Comparison of ENCODE assay signal across 31 mouse cellular contexts in the genomic region with DNA sequence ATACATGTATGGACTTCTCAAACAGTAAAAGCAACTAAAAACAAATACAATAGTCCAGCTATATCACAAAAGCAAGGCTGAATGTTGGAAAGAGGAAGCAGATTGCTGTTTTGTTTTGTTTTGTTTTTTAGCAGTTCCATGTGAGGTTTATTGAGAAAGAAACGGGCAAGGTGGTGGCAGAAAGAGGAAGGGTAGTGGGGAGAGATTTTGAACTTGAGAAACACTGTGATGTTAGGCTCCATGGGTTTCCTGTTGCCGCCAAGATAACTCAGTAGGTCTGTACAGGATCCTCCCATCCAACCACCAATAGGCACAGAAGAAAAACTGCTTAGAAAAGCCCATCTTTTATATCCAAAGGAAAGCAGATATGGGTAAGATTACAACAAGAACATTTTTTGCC.
DNase-seq lines count a peak whose midpoint lies in the region; ATAC-seq and TF ChIP-seq lines count a peak whose summit lies in the region.
"Had no signal": no experiment of that assay in that cellular context is flagged by ENCODE, and none has a peak within 500 bp of the region (broad histone marks: within the 10 kb centered on the region; RNA-seq: fewer than 3 reads in every experiment).

No protein-coding gene starts in this region.

- no peak for TF ChIP-seq CTCF in MEL (IDR thresholded peaks at IDR 0.05 in 2 of 3, conservative IDR thresholded peaks at IDR 0.05 in 1 of 3; ENCODE audit: control insufficient read depth in 1 of 3, insufficient read depth in 1 of 3, low read depth in 2 of 3, low read length in 3 of 3, poor library complexity in 1 of 3, severe bottlenecking in 1 of 3)
- TF ChIP-seq CTCF in gastrocnemius, adult 2 months (IDR thresholded peaks at IDR 0.05), result no peak

- no peaks in the 10 kb centered on the region for H3K36me3 ChIP-seq in MEL (ENCODE audit: control insufficient read depth in 1 of 2, insufficient read depth in 2 of 2, low read length in 2 of 2)
- H3K36me3 ChIP-seq: embryonic facial prominence, embryonic 10.5 days; embryonic facial prominence, embryonic 13.5 days; forebrain, embryonic 10.5 days; G1E; heart, embryonic 12.5 days; heart, embryonic 15.5 days; hindbrain, embryonic 12.5 days; hindbrain, embryonic 15.5 days; intestine, embryonic 15.5 days had no signal

- intact Hi-C loops in gastrocnemius, adult 2 months (cut with DNase I), result no loop called here

- no peak overlapping the region for H3K4me3 ChIP-seq in MEL (ENCODE audit: control insufficient read depth in 1 of 2, insufficient read depth in 1 of 2, low read depth in 2 of 2, low read length in 2 of 2)
- no peak overlapping the region for H3K4me3 ChIP-seq in gastrocnemius, adult 2 months
- H3K4me3 ChIP-seq: embryonic facial prominence, embryonic 10.5 days; embryonic facial prominence, embryonic 13.5 days; forebrain, embryonic 10.5 days; forebrain, embryonic 13.5 days; heart, embryonic 12.5 days; heart, embryonic 15.5 days; hindbrain, embryonic 12.5 days; hindbrain, embryonic 15.5 days; intestine, embryonic 15.5 days had no signal

- ATAC-seq in granulocyte monocyte progenitor cell, adult 5-6 weeks (replicated peaks; ENCODE audit: poor library complexity, severe bottlenecking), result peak; percentile 100
- peak; percentile 100 for ATAC-seq in megakaryocyte progenitor cell, adult 5-6 weeks (replicated peaks; ENCODE audit: poor library complexity)
- no peak for ATAC-seq in erythroblast, adult 5-6 weeks (replicated peaks; ENCODE audit: low FRiP score, poor library complexity, severe bottlenecking)
- ATAC-seq: activated CD4-positive, CD25-positive, alpha-beta regulatory T cell, adult 4 months; forebrain, embryonic 13.5 days; forebrain, embryonic 16.5 days; intestine, embryonic 15.5 days had no signal

- TF ChIP-seq POLR2A in MEL (IDR thresholded peaks at IDR 0.05; ENCODE audit: control insufficient read depth in 1 of 2, insufficient read depth in 1 of 2, low read depth in 1 of 2, low read length in 2 of 2, poor library complexity in 1 of 2), result no peak

- H3K79me2 ChIP-seq in MEL (ENCODE audit: control insufficient read depth, insufficient read depth, low read length, poor library complexity), result no peaks in the 10 kb centered on the region

- no peak for TF ChIP-seq RAD21 in MEL (IDR thresholded peaks at IDR 0.05; ENCODE audit: low read depth, low read length)

- no peak overlapping the region for H3K27ac ChIP-seq in MEL (ENCODE audit: control insufficient read depth, low read depth, low read length)
- H3K27ac ChIP-seq in gastrocnemius, adult 2 months, result no peak overlapping the region
- H3K27ac ChIP-seq: embryonic facial prominence, embryonic 10.5 days; embryonic facial prominence, embryonic 13.5 days; forebrain, embryonic 10.5 days; forebrain, embryonic 13.5 days; heart, embryonic 15.5 days; hindbrain, embryonic 12.5 days; hindbrain, embryonic 15.5 days; intestine, embryonic 15.5 days had no signal

- peak; percentile 11 to 24; a peak in 2 of 4 replicates for TF ChIP-seq EP300 in MEL (IDR thresholded peaks at IDR 0.05; ENCODE audit: low read depth in 1 of 2, low read length in 2 of 2)

- no peaks in the 10 kb centered on the region for H3K4me1 ChIP-seq in MEL (ENCODE audit: control insufficient read depth in 1 of 2, insufficient read depth in 2 of 2, low read length in 2 of 2)
- H3K4me1 ChIP-seq: embryonic facial prominence, embryonic 10.5 days; embryonic facial prominence, embryonic 13.5 days; forebrain, embryonic 10.5 days; forebrain, embryonic 13.5 days; heart, embryonic 12.5 days; heart, embryonic 15.5 days; hindbrain, embryonic 12.5 days; hindbrain, embryonic 15.5 days; intestine, embryonic 15.5 days had no signal

- no peaks in the 10 kb centered on the region for H3K9me3 ChIP-seq in MEL (replicated peaks; ENCODE audit: insufficient read depth, low read length)
- H3K9me3 ChIP-seq: embryonic facial prominence, embryonic 10.5 days; embryonic facial prominence, embryonic 13.5 days; forebrain, embryonic 10.5 days; forebrain, embryonic 13.5 days; G1E; heart, embryonic 12.5 days; heart, embryonic 15.5 days; hindbrain, embryonic 12.5 days; hindbrain, embryonic 15.5 days; intestine, embryonic 15.5 days had no signal

- peak; percentile 70 for DNase-seq in MEL (ENCODE audit: low read depth, low spot score)
- no peak for DNase-seq in gastrocnemius, adult 2 months
- no peak for DNase-seq in layer of hippocampus, adult 9-10 months (ENCODE audit: low spot score)
- DNase-seq: adrenal gland, adult 8-10 months; adrenal gland, postnatal 25 days; B cell, adult 2 months; cerebellum, adult 11-12 months; cerebellum, adult 8-10 months; cerebellum, postnatal 25 days; embryo, embryonic 11 days; gastrocnemius, postnatal 14 days; heart, adult 18-20 months; heart, postnatal 10 days; heart, postnatal 4 days; kidney, adult 11 months had no signal

- H3K27me3 ChIP-seq in MEL (ENCODE audit: control insufficient read depth in 1 of 2, insufficient read depth in 2 of 2, low read length in 2 of 2), result no peaks in the 10 kb centered on the region
- H3K27me3 ChIP-seq: CH12.LX; forebrain, embryonic 13.5 days; heart, embryonic 12.5 days; heart, embryonic 15.5 days; hindbrain, embryonic 12.5 days; intestine, embryonic 15.5 days had no signal

- H3K9ac ChIP-seq in MEL (ENCODE audit: control insufficient read depth, low read depth, low read length, poor library complexity, severe bottlenecking), result no peak overlapping the region
- H3K9ac ChIP-seq: embryonic facial prominence, embryonic 13.5 days; forebrain, embryonic 13.5 days; heart, embryonic 12.5 days; heart, embryonic 15.5 days; hindbrain, embryonic 12.5 days; hindbrain, embryonic 15.5 days; intestine, embryonic 15.5 days had no signal

TF ChIP-seq in MEL, 35 proteins besides CTCF, POLR2A, EP300 and RAD21:
- 0 out of 2 replicates have a peak, but pooled peaks have one; percentile 30 for TF ChIP-seq MXI1 (IDR thresholded peaks at IDR 0.05; ENCODE audit: low read depth, low read length)
- no peak for TF ChIP-seq ZC3H11A (IDR thresholded peaks at IDR 0.05; ENCODE audit: low read depth, low read length)
- TF ChIP-seq ZMIZ1 (IDR thresholded peaks at IDR 0.05; ENCODE audit: low read depth, low read length), result no peak
- TF ChIP-seq SIN3A (IDR thresholded peaks at IDR 0.05; ENCODE audit: low read length), result peak; percentile 32; the same call in 1 of the 2 replicates
- no peak for TF ChIP-seq RCOR1 (IDR thresholded peaks at IDR 0.05; ENCODE audit: low read depth, low read length)
